Mouse (Mus musculus) hindbrain, embryonic 11.5 days (tissue): ENCODE measurements at regions not wholly inside any gene's neighbourhood (a gene's known extent, or its start where the extent isn't known, plus 50 kb on each side); places are given as distances from the start of the nearest gene placed in this dataset.

Source experiments
- ATAC-seq: fragments of 200-750 bp; cut with Nextera tagmentation; 2 replicates; pipeline ENCODE4 v1.8.0; 2017; ENCODE audit warnings: mild to moderate bottlenecking, moderate TSS enrichment, moderate library complexity; ENCODE audit not compliant: low FRiP score
- DNase-seq: peaks from one replicate; pipeline ENCODE4 v3.0.0-alpha.2; 2015; ENCODE audit warnings: low spot score
- H3K27ac ChIP-seq: fragments of 300-500 bp; sonication (generic); 2 replicates; pipeline ENCODE4 v1.5.1; 2014; ENCODE audit warnings: mild to moderate bottlenecking, low read depth, low read length
- H3K27me3 ChIP-seq: fragments of 300-500 bp; sonication (generic); 2 replicates; pipeline ENCODE4 v1.6.1; 2014; ENCODE audit warnings: mild to moderate bottlenecking, low read length, moderate library complexity, mixed read lengths; ENCODE audit not compliant: control insufficient read depth, insufficient read depth
- H3K36me3 ChIP-seq: fragments of 300-500 bp; sonication (generic); 2 replicates; pipeline ENCODE4 v1.6.1; 2014; ENCODE audit warnings: mild to moderate bottlenecking, low read length, moderate library complexity, mixed read lengths; ENCODE audit not compliant: control insufficient read depth, insufficient read depth
- H3K4me1 ChIP-seq: fragments of 300-500 bp; sonication (generic); replicated peaks from 2 replicates; pipeline ENCODE4 v1.6.1; 2014; ENCODE audit warnings: low read length, mixed read lengths; ENCODE audit not compliant: control insufficient read depth, insufficient read depth
- H3K4me2 ChIP-seq: fragments of 300-500 bp; sonication (generic); replicated peaks from 2 replicates; pipeline ENCODE4 v1.6.1; 2014; ENCODE audit warnings: mild to moderate bottlenecking, low read depth, low read length
- H3K4me3 ChIP-seq: fragments of 300-500 bp; sonication (generic); 2 replicates; pipeline ENCODE4 v1.5.1; 2014; ENCODE audit warnings: low read depth, low read length
- H3K9ac ChIP-seq: fragments of 300-500 bp; sonication (generic); 2 replicates; pipeline ENCODE4 v1.6.1; 2014; ENCODE audit warnings: low read depth, low read length
- H3K9me3 ChIP-seq: fragments of 300-500 bp; sonication (generic); 2 replicates; pipeline ENCODE4 v1.6.1; 2016; ENCODE audit warnings: low read length; ENCODE audit not compliant: control insufficient read depth
- WGBS: fragments of 180-500 bp; shearing (Covaris S2); extraction: QIAGEN DNeasy Blood & Tissue Kit; methylation state at CpG from one replicate; pipeline ENCODE4 v1.1.7; 2014; 5-methylcytosine and 5-hydroxymethylcytosine counted together

GRCm38 (mm10) chr11:90855731-90856130 is 167.6 kb upstream of the Tom1l1 start:
- ATAC-seq = no peak
- WGBS = 97% methylated on average over 1 of the region's 1 CpGs
- no peak overlapping the region for H3K4me3 ChIP-seq
- no peak overlapping the region for H3K27ac ChIP-seq
- no peaks in the 10 kb centered on the region for H3K36me3 ChIP-seq
- H3K4me2 ChIP-seq = no peak overlapping the region
- no peaks in the 10 kb centered on the region for H3K9me3 ChIP-seq
- H3K27me3 ChIP-seq = no peaks in the 10 kb centered on the region
- H3K9ac ChIP-seq = no peak overlapping the region
- H3K4me1 ChIP-seq = no peaks in the 10 kb centered on the region
- DNase-seq = no peak

- no peak for ATAC-seq
- Histone ChIP-seq H3K4me2 (no peak overlapping the region), H3K9me3 (no peaks in the 10 kb centered on the region), H3K9ac (no peak overlapping the region), H3K27ac (no peak overlapping the region), H3K27me3 (no peaks in the 10 kb centered on the region), H3K36me3 (no peaks in the 10 kb centered on the region), H3K4me3 (no peak overlapping the region), H3K4me1 (no peaks in the 10 kb centered on the region)
- DNase-seq = no peak
- 72% methylated on average over 3 of the region's 3 CpGs for WGBS
Measured at GRCm38 (mm10) chr11:90855324-90855723, 167.2 kb upstream of the Tom1l1 start.

- Histone ChIP-seq H3K4me2 (no peak overlapping the region), H3K36me3 (no peaks in the 10 kb centered on the region), H3K27me3 (no peaks in the 10 kb centered on the region), H3K4me1 (no peaks in the 10 kb centered on the region), H3K9me3 (no peaks in the 10 kb centered on the region), H3K4me3 (no peak overlapping the region), H3K27ac (no peak overlapping the region), H3K9ac (no peak overlapping the region)
- ATAC-seq = no peak
- DNase-seq = no peak
Measured at GRCm38 (mm10) chr11:90851221-90851620, 163.1 kb upstream of the Tom1l1 start.

- ATAC-seq (no peak), DNase-seq (no peak)
- Histone ChIP-seq H3K9ac (no peak overlapping the region), H3K4me3 (no peak overlapping the region), H3K9me3 (no peaks in the 10 kb centered on the region), H3K27ac (no peak overlapping the region), H3K4me1 (no peaks in the 10 kb centered on the region), H3K36me3 (no peaks in the 10 kb centered on the region), H3K4me2 (no peak overlapping the region), H3K27me3 (no peaks in the 10 kb centered on the region)
- WGBS = 86% methylated on average over 6 of the region's 6 CpGs
Measured at GRCm38 (mm10) chr11:90844925-90845319, 156.8 kb upstream of the Tom1l1 start.

- no peak for ATAC-seq
- Histone ChIP-seq H3K9me3 (no peaks in the 10 kb centered on the region), H3K9ac (no peak overlapping the region), H3K27ac (no peak overlapping the region), H3K36me3 (no peaks in the 10 kb centered on the region), H3K4me3 (no peak overlapping the region), H3K4me2 (no peak overlapping the region), H3K27me3 (no peaks in the 10 kb centered on the region), H3K4me1 (no peaks in the 10 kb centered on the region)
- DNase-seq = no peak
- WGBS = 76% methylated on average over 15 of the region's 15 CpGs
Measured at GRCm38 (mm10) chr11:90844266-90844924, 156.2 kb upstream of the Tom1l1 start.

GRCm38 (mm10) chr11:90838161-90838560 is 150.0 kb upstream of the Tom1l1 start:
- no peaks in the 10 kb centered on the region for H3K9me3 ChIP-seq
- no peak overlapping the region for H3K27ac ChIP-seq
- no peaks in the 10 kb centered on the region for H3K36me3 ChIP-seq
- WGBS = 77% methylated on average over 1 of the region's 1 CpGs
- no peak overlapping the region for H3K9ac ChIP-seq
- ATAC-seq = no peak
- H3K27me3 ChIP-seq = no peaks in the 10 kb centered on the region
- DNase-seq = no peak
- H3K4me1 ChIP-seq = no peaks in the 10 kb centered on the region
- H3K4me3 ChIP-seq = no peak overlapping the region
- H3K4me2 ChIP-seq = no peak overlapping the region

- Histone ChIP-seq H3K4me1 (no peaks in the 10 kb centered on the region), H3K4me3 (no peak overlapping the region), H3K9me3 (no peaks in the 10 kb centered on the region), H3K27me3 (no peaks in the 10 kb centered on the region), H3K36me3 (no peaks in the 10 kb centered on the region), H3K9ac (no peak overlapping the region), H3K4me2 (no peak overlapping the region), H3K27ac (no peak overlapping the region)
- DNase-seq (no peak), ATAC-seq (no peak)
- WGBS = 83% methylated on average over 5 of the region's 5 CpGs
Measured at GRCm38 (mm10) chr11:90824761-90825160, 136.6 kb upstream of the Tom1l1 start.

GRCm38 (mm10) chr11:90816727-90817126 is 128.6 kb upstream of the Tom1l1 start:
- ATAC-seq = no peak
- Histone ChIP-seq H3K4me2 (no peak overlapping the region), H3K9ac (no peak overlapping the region), H3K36me3 (no peaks in the 10 kb centered on the region), H3K27ac (no peak overlapping the region), H3K9me3 (no peaks in the 10 kb centered on the region), H3K4me3 (no peak overlapping the region), H3K4me1 (no peaks in the 10 kb centered on the region), H3K27me3 (no peaks in the 10 kb centered on the region)
- WGBS = 82% methylated on average over 2 of the region's 2 CpGs
- DNase-seq = no peak

- Histone ChIP-seq H3K27ac (no peak overlapping the region), H3K4me2 (no peak overlapping the region), H3K4me1 (no peaks in the 10 kb centered on the region), H3K27me3 (no peaks in the 10 kb centered on the region), H3K9ac (no peak overlapping the region), H3K9me3 (no peaks in the 10 kb centered on the region), H3K36me3 (no peaks in the 10 kb centered on the region), H3K4me3 (no peak overlapping the region)
- no peak for ATAC-seq
- 80% methylated on average over 5 of the region's 5 CpGs for WGBS
- no peak for DNase-seq
Measured at GRCm38 (mm10) chr11:90814471-90814870, 126.3 kb upstream of the Tom1l1 start.
